Mouse (Mus musculus) erythroid progenitor cell, adult 5-6 weeks (primary cell): ENCODE measurements around the gene Atf7ip. TPM values are rescaled to one million over a fixed set of nuclear protein-coding genes. Genes with fewer than 3 reads are reported as not detected.
"Not testable (repeated sequence)": the region's sequence is repeated elsewhere in the genome, so short reads cannot be mapped to it uniquely, and the experiment has no call there.

Experiments
- ATAC-seq: replicated peaks from 2 replicates; pipeline ENCODE4 v1.8.0; 2016; ENCODE audit warnings: moderate number of reproducible peaks, mild to moderate bottlenecking, moderate TSS enrichment, inconsistent platforms; ENCODE audit not compliant: poor library complexity, low FRiP score, severe bottlenecking
- total RNA-seq, 2 experiments: library from RNA; stranded (forward) in 1 of 2; stranded (reverse) in 1 of 2; fragments of 150-400 nt in 1 of 2; fragments of 186-747, 209-891 nt in 1 of 2; gene quantifications; 2 replicates each; pipeline versions ENCODE4 v1.2.3 to v1.2.4; 2015 to 2017; ENCODE audit warnings: low replicate concordance in 2 of 2

Gene Atf7ip
- 260 and 305 TPM in 2 replicates for total RNA-seq (2015; ENCODE audit: low replicate concordance)
- 311 and 332 TPM in 2 replicates for total RNA-seq (2017; ENCODE audit: low replicate concordance)

GRCm38 (mm10) chr6:136505867-136506266 is at the start of gene Atf7ip:
Gene Atf7ip (plus strand): TSS chr6:136506167.
- not testable (repeated sequence) for ATAC-seq

GRCm38 (mm10) chr6:136456302-136456701 is 49.7 kb upstream of the Atf7ip start:
- ATAC-seq: no peak

GRCm38 (mm10) chr6:136459156-136459555 is 46.8 kb upstream of the Atf7ip start:
- ATAC-seq: no peak

GRCm38 (mm10) chr6:136463491-136463890 is 42.5 kb upstream of the Atf7ip start:
- ATAC-seq: no peak

- ATAC-seq: no peak
These were observed 41.8 kb upstream of the Atf7ip start for GRCm38 (mm10) chr6:136464121-136464621.

- ATAC-seq: no peak
These were observed 40.9 kb upstream of the Atf7ip start for GRCm38 (mm10) chr6:136465021-136465420.

GRCm38 (mm10) chr6:136465959-136466381 is 40.0 kb upstream of the Atf7ip start:
- ATAC-seq: 0 out of 2 replicates have a peak, but pooled peaks have one; percentile 23

- ATAC-seq: peak; percentile 58
These were observed 38.8 kb upstream of the Atf7ip start for GRCm38 (mm10) chr6:136466956-136467750.

- ATAC-seq: no peak
These were observed 38.1 kb upstream of the Atf7ip start for GRCm38 (mm10) chr6:136467837-136468236.

- peak; percentile 70 for ATAC-seq
These were observed 37.5 kb upstream of the Atf7ip start for GRCm38 (mm10) chr6:136468401-136468912.

- 0 out of 2 replicates have a peak, but pooled peaks have one; percentile 0 for ATAC-seq
These were observed 36.8 kb upstream of the Atf7ip start for GRCm38 (mm10) chr6:136468974-136469792.

GRCm38 (mm10) chr6:136469807-136470206 is 36.2 kb upstream of the Atf7ip start:
- no peak for ATAC-seq

- peak; percentile 51 for ATAC-seq
These were observed 35.4 kb upstream of the Atf7ip start for GRCm38 (mm10) chr6:136470321-136471230.

GRCm38 (mm10) chr6:136471601-136472000 is 34.4 kb upstream of the Atf7ip start:
- ATAC-seq: no peak

- ATAC-seq: peak; percentile 39
These were observed 33.2 kb upstream of the Atf7ip start for GRCm38 (mm10) chr6:136472779-136473178.

GRCm38 (mm10) chr6:136473472-136474129 is 32.4 kb upstream of the Atf7ip start:
- ATAC-seq: peak; percentile 9; the same call in 1 of the 2 replicates

GRCm38 (mm10) chr6:136475171-136475860 is 30.7 kb upstream of the Atf7ip start:
- ATAC-seq: no peak

- no peak for ATAC-seq
These were observed 28.1 kb upstream of the Atf7ip start for GRCm38 (mm10) chr6:136477878-136478277.
